Mouse (Mus musculus) left cerebral cortex, adult 18-20 months (tissue): ENCODE data around the gene Atxn1. TPM values are rescaled to one million over a fixed set of nuclear protein-coding genes. Genes with fewer than 3 reads are reported as not detected.

Source experiments
- DNase-seq, 2 experiments: peaks; one replicate each; pipeline ENCODE4 v3.0.0; 2021 to 2022; ENCODE audit warnings: low spot score in 2 of 2, mixed read lengths in 1 of 2
- total RNA-seq, 2 experiments: library from RNA; stranded (reverse); gene quantifications; 2 replicates each; pipeline ENCODE4 v1.2.3; 2021

The Atxn1 gene
- total RNA-seq, 2 experiments from 2014 or later = 167 to 176 TPM

GRCm38 (mm10) chr13:45507274-45508229, 457.3 kb downstream of the Atxn1 start, which contains the start of gene Gmpr:
Gene Gmpr (plus strand): TSS chr13:45507444.
- peak; percentile 72 to 85 for DNase-seq

- DNase-seq = no peak
These were observed 459.3 kb downstream of the Atxn1 start for GRCm38 (mm10) chr13:45505546-45505945.

- DNase-seq = no peak
These were observed 462.0 kb downstream of the Atxn1 start for GRCm38 (mm10) chr13:45502791-45503190.

GRCm38 (mm10) chr13:45499906-45500305, 464.9 kb downstream of the Atxn1 start:
- no peak for DNase-seq
